Mouse (Mus musculus) gastrocnemius, postnatal 4 days (tissue): ENCODE results near the gene Nvl. TPM values are rescaled to one million over a fixed set of nuclear protein-coding genes. Genes with fewer than 3 reads are reported as not detected.

Experiments used
- DNase-seq, 2 experiments: peaks; one replicate each; pipeline ENCODE4 v3.0.0; 2021 to 2022; ENCODE audit warnings: low spot score in 2 of 2, mixed read lengths in 2 of 2
- long read RNA-seq, 2 experiments: library from polyadenylated mRNA; stranded (forward); transcript quantifications; one replicate each; pipeline ENCODE4 v2.0.0; 2021
- total RNA-seq, 2 experiments: library from RNA; stranded (reverse); gene quantifications; 2 replicates each; pipeline ENCODE4 v1.2.3; 2021

Nvl gene
- 10 to 100 TPM; 14.9 to 16.8 TPM for total RNA-seq
- long read RNA-seq, experiment 1, full-length matches to known transcripts = 18 of 29 reads
- long read RNA-seq, experiment 1, partial matches to known transcripts = 1 of 29 reads
- long read RNA-seq, experiment 1, other reads (novel, unspliced or antisense) = 10 of 29 reads
- long read RNA-seq, experiment 2, full-length matches to known transcripts = 15 of 28 reads
- long read RNA-seq, experiment 2, partial matches to known transcripts = 3 of 28 reads
- long read RNA-seq, experiment 2, other reads (novel, unspliced or antisense) = 10 of 28 reads

GRCm38 (mm10) chr1:181143950-181144836 lies at the start of gene Nvl, which contains the start of gene Cnih4:
TSS of gene Nvl (minus strand) at chr1:181144204.
TSS of gene Cnih4 (plus strand) at chr1:181144693.
- peak; percentile 88 to 91 for DNase-seq

GRCm38 (mm10) chr1:181188925-181189324 lies 44.9 kb upstream of the Nvl start:
- no peak for DNase-seq

GRCm38 (mm10) chr1:181170210-181170609 lies 26.2 kb upstream of the Nvl start:
- no peak for DNase-seq

- DNase-seq = no peak
Measured at GRCm38 (mm10) chr1:181168377-181168776, 24.4 kb upstream of the Nvl start.

DNA sequence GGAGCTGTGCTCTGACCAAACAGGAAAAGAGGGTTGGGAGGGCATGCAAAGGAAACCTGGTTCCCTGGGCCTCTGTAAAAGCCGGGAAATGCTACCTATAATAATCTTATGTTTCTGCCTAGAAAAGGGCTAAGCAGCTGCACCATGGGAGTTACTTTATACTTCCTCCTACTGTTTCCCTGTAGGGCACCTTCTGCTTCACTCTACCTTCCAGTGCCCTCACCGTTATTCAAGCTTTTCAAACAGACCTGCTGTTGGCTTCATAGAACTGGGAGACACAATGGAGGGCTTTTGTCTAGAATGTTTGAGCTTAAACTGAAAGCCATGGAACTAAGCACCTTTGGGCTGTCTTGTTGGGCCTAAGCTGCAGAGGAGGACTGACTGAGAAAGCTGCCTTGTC lies 23.8 kb upstream of the Nvl start:
- no peak for DNase-seq

DNA sequence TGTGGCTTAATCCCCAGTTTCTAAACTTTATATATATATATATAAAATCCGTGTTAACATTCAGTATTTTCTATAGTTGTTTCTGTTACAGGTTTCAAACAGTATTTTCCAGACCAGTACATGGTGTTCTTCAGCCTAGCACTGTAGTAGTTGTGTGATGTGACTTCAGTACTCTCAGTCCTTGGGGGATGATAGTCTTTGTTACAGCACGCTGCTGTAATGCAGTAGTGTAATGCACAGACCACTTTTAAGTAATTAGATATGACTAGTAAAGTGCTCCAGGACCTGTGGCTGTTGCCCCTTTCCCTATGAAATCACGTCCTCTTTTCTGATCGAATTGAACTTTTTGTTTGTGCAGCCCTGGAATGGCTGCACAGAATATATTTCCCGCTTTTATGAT lies 7.5 kb upstream of the Nvl start:
- no peak for DNase-seq

DNA sequence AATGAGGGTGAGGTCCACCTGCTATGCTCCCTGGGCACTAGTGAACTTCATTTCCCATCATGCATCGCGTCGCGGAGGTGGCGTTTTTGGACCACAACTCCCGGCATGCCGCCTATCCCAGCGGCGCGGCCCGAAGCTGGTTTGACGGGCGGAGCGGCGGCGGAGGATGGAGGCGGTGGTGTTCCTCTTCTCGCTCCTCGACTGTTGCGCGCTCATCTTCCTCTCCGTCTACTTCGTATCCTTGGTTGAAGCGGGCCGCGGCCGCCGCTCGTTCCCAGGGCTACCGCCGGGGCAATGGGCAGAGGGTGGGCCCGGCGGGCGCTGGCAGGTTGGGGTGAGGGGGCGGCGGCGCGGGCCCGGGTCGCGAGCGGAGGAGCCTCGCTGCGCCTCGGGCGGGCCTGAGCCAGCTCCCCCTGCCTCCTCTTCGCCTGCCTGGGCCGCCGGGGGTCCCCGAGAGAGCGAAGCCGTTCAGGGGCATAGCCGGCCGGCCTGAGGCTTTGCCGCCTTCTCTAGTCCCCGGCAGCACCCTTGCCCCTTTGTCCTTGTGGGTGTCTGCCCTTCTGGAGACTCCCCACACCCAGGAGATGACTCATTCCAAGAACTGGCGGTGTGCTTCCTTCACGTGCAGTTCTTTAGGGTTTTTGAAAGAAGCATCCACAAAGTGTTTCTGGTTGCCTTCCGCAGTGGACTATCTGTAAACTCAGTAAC lies 7.0 kb upstream of the Nvl start:
- DNase-seq = peak; percentile 75 to 92

DNA sequence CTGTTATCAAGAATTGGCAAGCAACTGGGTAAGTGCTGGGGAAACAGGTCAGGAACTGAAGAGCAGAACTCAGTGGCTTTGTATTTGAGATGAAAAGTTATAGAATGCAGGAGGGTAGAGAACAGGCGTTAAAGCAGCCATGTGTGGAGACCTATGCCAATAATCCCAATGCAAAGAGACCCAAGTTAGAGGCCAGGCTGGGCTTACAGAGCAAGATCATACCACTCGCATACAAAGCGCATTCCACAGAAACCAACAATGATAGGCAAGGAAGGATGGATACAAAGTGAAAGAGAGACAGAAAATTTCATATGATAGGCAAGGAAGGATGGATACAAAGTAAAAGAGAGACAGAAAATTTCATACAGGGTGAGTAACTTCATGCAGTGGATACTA lies 6.4 kb upstream of the Nvl start:
- no peak for DNase-seq

DNA sequence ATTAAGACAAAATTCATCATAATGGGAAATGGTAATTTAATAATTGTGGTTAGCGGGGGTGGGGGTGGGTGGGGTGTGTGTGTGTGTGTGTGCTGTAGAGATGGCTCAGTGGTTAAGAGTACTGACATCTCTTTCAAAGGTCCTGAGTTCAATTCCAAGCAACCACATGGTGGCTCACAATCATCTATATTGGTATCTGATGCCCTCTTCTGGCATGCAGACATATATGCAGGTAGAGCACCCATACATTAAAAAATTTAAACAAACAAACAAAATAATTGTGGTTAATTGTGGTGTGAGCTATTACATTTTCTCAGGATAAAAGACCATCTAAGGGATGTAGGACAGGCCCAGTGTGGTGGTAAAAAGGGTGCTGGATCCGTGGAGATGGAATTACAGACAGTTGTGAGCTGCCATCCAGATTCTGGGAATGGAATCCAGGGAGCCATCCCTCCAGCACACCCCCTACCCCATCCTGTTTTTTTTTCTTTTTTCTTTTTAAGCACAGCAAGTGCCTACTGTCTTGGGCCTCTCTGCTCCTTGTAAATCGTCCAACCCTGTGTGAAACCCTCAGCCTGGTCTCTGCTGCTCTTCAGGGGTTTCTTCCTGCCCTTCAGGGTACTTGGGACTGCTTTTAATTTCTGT lies 5.5 kb upstream of the Nvl start:
- DNase-seq = no peak

DNA sequence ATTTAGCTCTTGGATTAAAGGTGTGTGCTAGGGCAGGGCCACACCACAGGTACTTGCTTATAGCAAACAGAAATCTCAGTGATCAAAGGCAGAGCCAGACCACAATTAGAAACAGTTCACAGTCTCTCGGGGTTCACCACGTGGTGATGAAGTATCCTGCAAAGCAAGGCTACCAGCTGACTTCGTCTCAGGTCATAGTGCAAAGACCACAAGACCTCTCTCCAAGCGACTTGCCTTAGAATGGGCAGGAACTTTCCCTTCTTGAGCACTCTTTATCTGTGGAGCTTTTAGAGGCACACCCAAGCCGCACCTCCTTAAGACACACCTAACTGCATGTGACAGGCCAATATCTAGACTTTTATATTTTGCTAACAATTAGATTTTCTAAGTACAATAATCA lies 4.5 kb upstream of the Nvl start:
- no peak for DNase-seq

DNA sequence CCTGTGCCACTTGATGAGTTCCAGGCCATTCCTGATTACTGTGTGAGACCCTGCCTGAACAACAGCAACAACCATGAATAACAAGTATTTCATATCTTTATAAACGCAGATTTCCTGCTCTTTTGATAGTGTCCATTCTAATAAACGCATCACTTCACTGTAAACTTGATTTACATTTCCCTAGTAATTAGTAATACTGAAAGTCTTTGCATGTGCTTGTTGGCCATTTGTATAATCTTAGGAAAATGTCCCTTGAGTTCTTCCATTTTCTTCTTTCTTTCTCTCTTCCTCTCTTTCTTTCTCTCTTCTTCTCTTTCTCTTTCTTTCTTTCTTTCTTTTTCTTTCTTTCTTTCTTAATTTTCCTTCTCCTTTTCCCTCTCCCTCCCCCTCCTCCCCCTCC lies 2.2 kb upstream of the Nvl start:
- no peak for DNase-seq

DNA sequence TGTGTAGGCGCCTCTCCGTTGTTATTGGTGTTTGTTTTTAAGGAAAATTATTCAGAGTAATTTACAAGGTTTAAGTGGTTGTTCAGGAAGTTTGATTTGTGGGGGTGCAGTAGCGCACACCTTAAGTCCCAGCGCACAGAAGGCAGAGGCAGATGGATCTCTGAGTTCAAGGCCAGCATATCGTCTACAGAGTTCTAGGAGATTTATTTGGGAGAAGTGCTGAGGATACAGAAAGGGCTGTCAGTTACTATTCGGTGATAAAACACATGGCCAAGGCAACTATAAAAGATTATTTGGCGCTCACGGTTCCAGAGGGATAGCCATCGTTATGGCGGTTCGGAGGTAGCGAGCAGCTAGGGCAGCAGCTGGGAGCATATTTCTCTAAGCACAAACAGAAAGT lies 962 bp upstream of the Nvl start:
- no peak for DNase-seq

DNA sequence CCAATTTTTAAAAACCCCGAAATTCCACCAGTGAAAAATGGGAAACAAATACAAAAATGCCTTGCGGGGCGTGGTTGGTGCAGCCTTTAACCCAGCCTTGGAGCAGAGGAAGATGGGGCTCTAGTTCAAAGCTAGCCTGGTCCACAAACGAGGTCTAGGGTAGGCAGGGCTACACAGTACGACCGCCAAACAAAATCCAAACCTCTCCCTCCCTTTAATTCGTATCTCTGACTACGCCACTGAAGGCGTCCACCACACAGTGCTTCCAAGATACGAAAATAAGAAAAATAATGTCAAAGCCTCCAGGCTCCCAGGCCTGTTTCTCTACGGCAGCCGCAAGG lies 425 bp downstream of the Nvl start:
- no peak for DNase-seq

DNA sequence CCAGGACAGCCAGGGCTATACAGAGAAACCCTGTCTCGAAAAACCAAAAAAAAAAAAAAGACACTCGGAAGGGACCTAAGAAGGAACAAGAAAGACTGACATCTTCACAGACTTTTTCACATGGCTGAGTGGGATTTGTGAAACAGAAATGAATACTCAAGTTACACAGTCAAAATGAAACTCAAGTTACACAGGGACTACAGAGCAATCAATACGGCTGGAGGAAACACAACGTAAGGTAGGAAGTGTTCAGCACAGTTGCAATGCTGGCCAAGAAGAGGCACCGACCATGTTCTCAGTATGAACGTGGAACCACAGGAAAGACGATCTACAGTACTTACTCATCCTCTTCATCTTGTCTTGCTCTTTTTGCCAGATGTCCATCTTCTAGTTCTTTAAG lies 5.3 kb downstream of the Nvl start:
- DNase-seq = no peak

GRCm38 (mm10) chr1:181131915-181132314 lies 12.1 kb downstream of the Nvl start:
- DNase-seq = no peak

- DNase-seq = no peak
Measured at GRCm38 (mm10) chr1:181126766-181127165, 17.2 kb downstream of the Nvl start.

GRCm38 (mm10) chr1:181125916-181126315 lies 18.1 kb downstream of the Nvl start:
- no peak for DNase-seq

DNA sequence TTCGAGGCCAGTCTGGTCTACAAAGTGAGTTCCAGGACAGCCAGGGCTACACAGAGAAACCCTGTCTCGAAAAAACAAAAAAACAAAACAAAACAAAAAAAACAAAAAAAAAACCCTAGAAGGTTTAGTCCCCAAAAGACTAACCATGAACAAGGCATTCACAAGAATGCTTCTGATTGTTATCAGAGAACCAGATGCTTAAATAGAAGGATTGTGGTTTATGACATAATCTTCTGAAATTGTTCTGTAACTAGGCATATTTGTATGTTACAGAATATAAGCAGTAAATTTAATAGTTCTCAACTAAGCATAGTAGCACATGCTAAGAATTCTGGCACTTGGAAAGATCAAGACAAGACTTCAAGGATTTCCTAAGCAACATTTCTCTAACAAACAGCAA lies 19.9 kb downstream of the Nvl start:
- no peak for DNase-seq

GRCm38 (mm10) chr1:181117112-181117511 lies 26.9 kb downstream of the Nvl start:
- no peak for DNase-seq

DNA sequence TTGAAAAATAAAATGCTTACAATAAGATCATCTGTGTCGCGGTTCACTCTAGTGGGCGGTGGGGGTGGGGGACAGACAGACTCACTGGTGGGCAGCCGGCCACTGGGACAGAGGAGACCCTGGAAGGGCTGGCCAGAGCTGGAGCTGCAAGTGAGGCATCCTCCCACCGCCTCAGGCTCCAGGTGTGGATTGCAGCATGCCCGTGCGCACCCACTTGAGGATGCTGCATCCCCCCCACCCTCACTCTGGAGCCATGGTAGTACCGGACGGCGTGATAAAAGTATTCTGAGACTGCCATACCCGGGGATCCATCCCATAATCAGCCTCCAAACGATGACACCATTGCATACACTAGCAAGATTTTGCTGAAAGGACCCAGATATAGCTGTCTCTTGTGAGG lies 54.0 kb downstream of the Nvl start:
- no peak for DNase-seq

- DNase-seq = no peak
Measured at GRCm38 (mm10) chr1:181084021-181084420, 60.0 kb downstream of the Nvl start.

- DNase-seq = no peak
Measured at GRCm38 (mm10) chr1:181073075-181073474, 70.9 kb downstream of the Nvl start.
